Mouse (Mus musculus) kidney, adult 2 months (tissue): ENCODE results near the gene Scfd2. TPM values are rescaled to one million over a fixed set of nuclear protein-coding genes. Genes with fewer than 3 reads are reported as not detected.

Experiments
- DNase-seq: peaks from one replicate; pipeline ENCODE4 v3.0.0; 2021
- H3K27ac ChIP-seq: fragments of 200-500 bp; 2 replicates; pipeline ENCODE4 v1.5.1; 2012; ENCODE audit warnings: low read depth, low read length, control low read depth, inconsistent platforms; ENCODE audit not compliant: insufficient read depth
- H3K27me3 ChIP-seq: fragments of 200-500 bp; replicated peaks from 2 replicates; pipeline ENCODE4 v1.6.1; 2012; ENCODE audit warnings: mild to moderate bottlenecking, moderate library complexity, low read length, inconsistent platforms; ENCODE audit not compliant: control insufficient read depth, insufficient read depth
- H3K36me3 ChIP-seq: fragments of 200-500 bp; 2 replicates; pipeline ENCODE4 v1.6.1; 2012; ENCODE audit warnings: mild to moderate bottlenecking, moderate library complexity, low read length, inconsistent platforms; ENCODE audit not compliant: control insufficient read depth, insufficient read depth
- H3K4me1 ChIP-seq: fragments of 200-500 bp; 2 replicates; pipeline ENCODE4 v1.6.1; 2011; ENCODE audit warnings: low read length; ENCODE audit not compliant: control insufficient read depth, insufficient read depth
- H3K4me3 ChIP-seq: fragments of 200-500 bp; 2 replicates; pipeline ENCODE4 v1.5.1; 2011; ENCODE audit warnings: mild to moderate bottlenecking, low read depth, low read length, control low read depth; ENCODE audit not compliant: insufficient read depth
- CTCF ChIP-seq: fragments of 200-500 bp; conservative IDR thresholded peaks from 2 replicates; pipeline ENCODE4 v1.5.1; 2011; ENCODE audit warnings: low read depth, mild to moderate bottlenecking, control low read depth, low read length, moderate library complexity, mixed read lengths; ENCODE audit not compliant: insufficient read depth, insufficient read length
- POLR2A ChIP-seq: fragments of 200-500 bp; IDR thresholded peaks from one replicate; pipeline ENCODE4 v1.6.1; 2011; ENCODE audit warnings: low read depth, low read length, control low read depth
- WGBS: fragments of 180-500 bp; shearing (Covaris S2); methylation state at CpG from one replicate; pipeline ENCODE4 v1.1.7; 2018; 5-methylcytosine and 5-hydroxymethylcytosine counted together
- polyA plus RNA-seq: library from polyadenylated mRNA; depleted of rRNA; stranded (reverse); fragments of >200 nt; gene quantifications from 2 replicates; pipeline ENCODE4 v1.2.3, GENCODE M21; 2012

The Scfd2 gene
- polyA plus RNA-seq, 1 experiment = 16.1 TPM

GRCm38 (mm10) chr5:74469620-74470019 is 61.9 kb downstream of the Scfd2 start:
- no peak overlapping the region for H3K27ac ChIP-seq
- no peaks in the 10 kb centered on the region for H3K4me1 ChIP-seq
- no peaks in the 10 kb centered on the region for H3K36me3 ChIP-seq
- WGBS = 63% methylated on average over 1 of the region's 1 CpGs
- DNase-seq = no peak
- no peak for TF ChIP-seq POLR2A
- TF ChIP-seq CTCF = no peak
- H3K27me3 ChIP-seq = no peaks in the 10 kb centered on the region
- no peak overlapping the region for H3K4me3 ChIP-seq

GRCm38 (mm10) chr5:74467753-74468152 is 63.8 kb downstream of the Scfd2 start:
- H3K27me3 ChIP-seq = no peaks in the 10 kb centered on the region
- TF ChIP-seq CTCF = no peak
- TF ChIP-seq POLR2A = no peak
- no peak overlapping the region for H3K4me3 ChIP-seq
- no peaks in the 10 kb centered on the region for H3K36me3 ChIP-seq
- no peak overlapping the region for H3K27ac ChIP-seq
- no peak for DNase-seq
- 73% methylated on average over 3 of the region's 3 CpGs for WGBS
- H3K4me1 ChIP-seq = no peaks in the 10 kb centered on the region

- no peaks in the 10 kb centered on the region for H3K27me3 ChIP-seq
- WGBS = 84% methylated on average over 2 of the region's 2 CpGs
- H3K4me1 ChIP-seq = no peaks in the 10 kb centered on the region
- DNase-seq = no peak
- no peak for TF ChIP-seq POLR2A
- no peak overlapping the region for H3K4me3 ChIP-seq
- H3K27ac ChIP-seq = no peak overlapping the region
- no peaks in the 10 kb centered on the region for H3K36me3 ChIP-seq
Measured at GRCm38 (mm10) chr5:74456759-74457158, 74.8 kb downstream of the Scfd2 start.

- H3K4me1 ChIP-seq = no peaks in the 10 kb centered on the region
- H3K4me3 ChIP-seq = no peak overlapping the region
- DNase-seq = peak; percentile 14
- no peak for TF ChIP-seq POLR2A
- peak; percentile 25; the same call in 1 of the 2 replicates for TF ChIP-seq CTCF
- H3K36me3 ChIP-seq = no peaks in the 10 kb centered on the region
- 84% methylated on average over 6 of the region's 6 CpGs for WGBS
- no peak overlapping the region for H3K27ac ChIP-seq
- no peaks in the 10 kb centered on the region for H3K27me3 ChIP-seq
Measured at GRCm38 (mm10) chr5:74455510-74456269, 75.9 kb downstream of the Scfd2 start.

GRCm38 (mm10) chr5:74455094-74455493 is 76.5 kb downstream of the Scfd2 start:
- Histone ChIP-seq H3K27ac (no peak overlapping the region), H3K27me3 (no peaks in the 10 kb centered on the region), H3K4me1 (no peaks in the 10 kb centered on the region), H3K4me3 (no peak overlapping the region), H3K36me3 (no peaks in the 10 kb centered on the region)
- TF ChIP-seq CTCF (no peak), POLR2A (no peak)
- WGBS = 86% methylated on average over 9 of the region's 9 CpGs
- DNase-seq = no peak

GRCm38 (mm10) chr5:74450977-74451376 is 80.6 kb downstream of the Scfd2 start:
- no peaks in the 10 kb centered on the region for H3K4me1 ChIP-seq
- H3K27me3 ChIP-seq = no peaks in the 10 kb centered on the region
- WGBS = 66% methylated on average over 5 of the region's 5 CpGs
- no peak overlapping the region for H3K27ac ChIP-seq
- DNase-seq = no peak
- TF ChIP-seq CTCF = no peak
- no peak for TF ChIP-seq POLR2A
- H3K4me3 ChIP-seq = no peak overlapping the region
- H3K36me3 ChIP-seq = no peaks in the 10 kb centered on the region

GRCm38 (mm10) chr5:74447517-74448334 is 83.8 kb downstream of the Scfd2 start:
- TF ChIP-seq CTCF (no peak), POLR2A (no peak)
- no peaks in the 10 kb centered on the region for H3K4me1 ChIP-seq
- no peaks in the 10 kb centered on the region for H3K36me3 ChIP-seq
- DNase-seq = no peak
- H3K27ac ChIP-seq = no peak overlapping the region
- no peak overlapping the region for H3K4me3 ChIP-seq
- WGBS = 87% methylated on average over 10 of the region's 10 CpGs
- H3K27me3 ChIP-seq = no peaks in the 10 kb centered on the region
